Comparison of ENCODE assay signal across 8 mouse cellular contexts in the genomic region with DNA sequence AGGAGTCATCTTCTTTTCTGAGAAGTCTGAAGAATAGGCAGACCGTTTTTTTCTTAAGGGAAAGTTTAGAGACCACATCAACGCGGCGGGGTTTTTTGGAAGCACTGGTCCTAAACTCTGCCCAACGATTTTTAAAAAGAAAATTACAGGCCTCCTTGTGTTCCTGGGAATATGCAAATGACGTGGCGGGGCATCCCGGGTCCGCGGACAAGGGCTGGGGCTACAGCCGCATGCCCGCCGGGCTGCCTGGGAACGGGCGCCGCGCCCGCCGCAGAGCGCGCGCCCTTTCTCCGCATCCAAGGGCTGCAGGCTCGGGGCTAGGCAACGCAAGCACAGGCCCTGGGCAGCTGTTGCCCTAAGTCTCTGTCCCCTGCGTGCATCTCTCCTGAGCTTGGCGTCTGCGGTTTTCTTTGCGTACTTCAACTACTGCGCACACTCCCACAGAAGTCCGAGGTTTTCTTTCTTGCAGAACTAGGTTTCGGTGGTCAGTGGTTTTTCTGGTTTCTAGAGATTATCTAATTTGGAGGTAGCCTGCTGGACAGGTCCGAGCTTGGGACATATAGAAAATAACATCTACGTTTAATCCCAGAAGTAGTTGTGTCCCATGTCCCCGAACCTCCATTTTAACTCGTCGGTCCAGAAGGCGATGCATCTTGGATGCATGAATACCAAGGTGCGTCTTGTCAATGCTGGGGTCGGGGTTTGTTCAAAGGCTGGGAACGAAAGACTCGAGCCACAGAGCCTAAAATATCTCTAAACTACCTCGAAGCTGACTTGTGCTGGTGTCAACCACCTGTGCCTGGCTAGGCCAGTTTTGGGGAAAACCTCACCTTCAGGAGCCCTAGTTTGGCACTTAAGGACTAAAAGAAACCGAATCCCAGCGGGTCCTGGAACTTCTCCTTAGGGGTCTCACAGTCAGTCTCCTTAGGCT. TPM values are rescaled to one million over a fixed set of nuclear protein-coding genes. Genes with fewer than 3 reads are reported as not detected.
DNase-seq lines count a peak whose midpoint lies in the region; ATAC-seq lines count a peak whose summit lies in the region.

No protein-coding gene starts in this region.

- peaks cover 97% of the 10 kb centered on the region for H3K27me3 ChIP-seq in intestine, embryonic 14.5 days (replicated peaks; ENCODE audit: control insufficient read depth, insufficient read depth, low read length)
- H3K27me3 ChIP-seq in intestine, embryonic 15.5 days (replicated peaks) = peaks cover 89% of the 10 kb centered on the region
- H3K27me3 ChIP-seq in heart, embryonic 15.5 days = peaks cover 89% of the 10 kb centered on the region
- peaks cover 97% of the 10 kb centered on the region for H3K27me3 ChIP-seq in liver, embryonic 13.5 days

- H3K27ac ChIP-seq in intestine, embryonic 14.5 days (ENCODE audit: low read depth) = no peak overlapping the region
- no peak overlapping the region for H3K27ac ChIP-seq in intestine, embryonic 15.5 days
- no peak overlapping the region for H3K27ac ChIP-seq in heart, embryonic 15.5 days
- H3K27ac ChIP-seq in liver, embryonic 13.5 days = no peak overlapping the region

- intact Hi-C loops in gastrocnemius, postnatal 14 days (cut with DNase I; ENCODE audit: low total_unique reads) = loop anchor here (5.0 to 10.0 kb wide), 2 partner anchors 249 to 829 kb away; no protein-coding TSS in a partner anchor

- H3K9me3 ChIP-seq in intestine, embryonic 14.5 days (ENCODE audit: control insufficient read depth, low read length) = no peaks in the 10 kb centered on the region
- H3K9me3 ChIP-seq in intestine, embryonic 15.5 days = no peaks in the 10 kb centered on the region
- no peaks in the 10 kb centered on the region for H3K9me3 ChIP-seq in heart, embryonic 15.5 days (replicated peaks)
- H3K9me3 ChIP-seq in liver, embryonic 13.5 days (replicated peaks) = no peaks in the 10 kb centered on the region

- peaks cover 7% of the 10 kb centered on the region; the same call in 1 of the 2 replicates for H3K4me1 ChIP-seq in intestine, embryonic 14.5 days (replicated peaks; ENCODE audit: control insufficient read depth, insufficient read depth, low read length)
- peaks cover 17% of the 10 kb centered on the region for H3K4me1 ChIP-seq in intestine, embryonic 15.5 days (replicated peaks)
- H3K4me1 ChIP-seq in heart, embryonic 15.5 days (replicated peaks) = peaks cover 37% of the 10 kb centered on the region
- peaks cover 9% of the 10 kb centered on the region for H3K4me1 ChIP-seq in liver, embryonic 13.5 days (replicated peaks)

- H3K36me3 ChIP-seq in intestine, embryonic 14.5 days (ENCODE audit: control insufficient read depth, insufficient read depth, low read length) = no peaks in the 10 kb centered on the region
- H3K36me3 ChIP-seq in intestine, embryonic 15.5 days = no peaks in the 10 kb centered on the region
- no peaks in the 10 kb centered on the region for H3K36me3 ChIP-seq in heart, embryonic 15.5 days
- no peaks in the 10 kb centered on the region for H3K36me3 ChIP-seq in liver, embryonic 13.5 days

- no peak overlapping the region for H3K4me3 ChIP-seq in intestine, embryonic 14.5 days (ENCODE audit: low read depth, low read length)
- H3K4me3 ChIP-seq in intestine, embryonic 15.5 days (replicated peaks) = no peak overlapping the region
- peak overlapping the region; percentile 32 for H3K4me3 ChIP-seq in heart, embryonic 15.5 days
- peak overlapping the region; percentile 18; the same call in 1 of the 2 replicates for H3K4me3 ChIP-seq in liver, embryonic 13.5 days (replicated peaks)

- no peak overlapping the region for H3K9ac ChIP-seq in intestine, embryonic 14.5 days (ENCODE audit: low read length)
- no peak overlapping the region for H3K9ac ChIP-seq in intestine, embryonic 15.5 days
- peak overlapping the region; percentile 18; the same call in 1 of the 2 replicates for H3K9ac ChIP-seq in heart, embryonic 15.5 days
- H3K9ac ChIP-seq in liver, embryonic 13.5 days = no peak overlapping the region

- peak; percentile 69 for DNase-seq in intestine, embryonic 14.5 days (ENCODE audit: low spot score)
- DNase-seq in cerebellum, adult 9-10 months = peak; percentile 24
- DNase-seq in liver, embryonic 13.5 days = no peak
- DNase-seq in spleen, adult 18-20 months = no peak
- no peak for DNase-seq in gastrocnemius, postnatal 14 days
- DNase-seq in spleen, postnatal 36 days (ENCODE audit: low spot score in 2 of 2) = no peak

- 2% methylated on average over 45 of the region's 45 CpGs for WGBS in intestine, embryonic 14.5 days
- 3% methylated on average over 45 of the region's 45 CpGs for WGBS in intestine, embryonic 15.5 days
- 10% methylated on average over 45 of the region's 45 CpGs for WGBS in heart, embryonic 15.5 days
- WGBS in liver, embryonic 13.5 days (ENCODE audit: insufficient replicate concordance) = 2% methylated on average over 45 of the region's 45 CpGs

- H3K4me2 ChIP-seq in intestine, embryonic 14.5 days (ENCODE audit: low read length) = no peak overlapping the region
- no peak overlapping the region for H3K4me2 ChIP-seq in intestine, embryonic 15.5 days (replicated peaks)
- H3K4me2 ChIP-seq in heart, embryonic 15.5 days = peak overlapping the region; percentile 50
- H3K4me2 ChIP-seq in liver, embryonic 13.5 days = no peak overlapping the region

- no peak for ATAC-seq in intestine, embryonic 14.5 days (replicated peaks; ENCODE audit: low FRiP score, low TSS enrichment, low read depth)
- no peak for ATAC-seq in intestine, embryonic 15.5 days
- ATAC-seq in heart, embryonic 15.5 days (replicated peaks; ENCODE audit: insufficient number of reproducible peaks, insufficient read depth, low FRiP score, low read depth) = no peak
- no peak for ATAC-seq in liver, embryonic 13.5 days (ENCODE audit: low read depth)

RNA-seq across cellular contexts. Expression of a gene that starts 6.1 kb away (rescaled TPM):
- polyA plus RNA-seq in intestine, embryonic 14.5 days (2014; fragmentation: Nextera tagmentation; extraction: Ambion mirVana) = 0.07 TPM in 1 of 2 replicates, not detected in the other
- 0.11 and 0.13 TPM in 2 replicates for polyA plus RNA-seq in intestine, embryonic 15.5 days (2015; fragmentation: Nextera tagmentation; extraction: Ambion mirVana)
- polyA plus RNA-seq in heart, embryonic 15.5 days (2015; fragmentation: Nextera tagmentation; extraction: Ambion mirVana) = 7.7 and 8.6 TPM in 2 replicates
- polyA plus RNA-seq in liver, embryonic 13.5 days (2015; fragmentation: Nextera tagmentation; extraction: Ambion mirVana) = 0.09 and 0.10 TPM in 2 replicates
- not detected for total RNA-seq in gastrocnemius, postnatal 14 days (2021)

Comparison
In these comparisons a context has a peak if more than half of its experiments do, and no peak if none do; other contexts are left out.
1. DNase-seq: peak in intestine, embryonic 14.5 days (single experiment) and cerebellum, adult 9-10 months (single experiment); none in liver, embryonic 13.5 days (single experiment), spleen, adult 18-20 months (0 of 2), gastrocnemius, postnatal 14 days (single experiment) and spleen, postnatal 36 days (0 of 2).
2. H3K4me3 ChIP-seq: peak in heart, embryonic 15.5 days (single experiment) and liver, embryonic 13.5 days (single experiment); none in intestine, embryonic 14.5 days (single experiment) and intestine, embryonic 15.5 days (single experiment).